Mouse (Mus musculus) frontal cortex, postnatal 36 days (tissue): Measurements from ENCODE around the gene Slc25a26.
"Not testable (repeated sequence)": the region's sequence is repeated elsewhere in the genome, so short reads cannot be mapped to it uniquely, and the experiment has no call there.

Experiments used
- DNase-seq, 2 experiments: peaks; one replicate each; pipeline ENCODE4 v3.0.0; 2022; ENCODE audit warnings: low spot score in 2 of 2

Gene Slc25a26

GRCm38 (mm10) chr6:94553085-94553484 lies 53.0 kb downstream of the Slc25a26 start:
- DNase-seq = no peak

- not testable (repeated sequence) for DNase-seq
Measured at GRCm38 (mm10) chr6:94558603-94559002, 58.5 kb downstream of the Slc25a26 start.

GRCm38 (mm10) chr6:94560896-94561295 lies 60.8 kb downstream of the Slc25a26 start:
- DNase-seq = no peak

- no peak for DNase-seq
Measured at GRCm38 (mm10) chr6:94561346-94561745, 61.2 kb downstream of the Slc25a26 start.

GRCm38 (mm10) chr6:94563203-94563940 lies 63.2 kb downstream of the Slc25a26 start:
- no peak for DNase-seq

GRCm38 (mm10) chr6:94565766-94566165 lies 65.6 kb downstream of the Slc25a26 start:
- no peak for DNase-seq

- DNase-seq = no peak
Measured at GRCm38 (mm10) chr6:94568040-94568439, 67.9 kb downstream of the Slc25a26 start.

- no peak for DNase-seq
Measured at GRCm38 (mm10) chr6:94575526-94576166, 75.5 kb downstream of the Slc25a26 start.

- no peak for DNase-seq
Measured at GRCm38 (mm10) chr6:94577991-94578390, 77.9 kb downstream of the Slc25a26 start.

- DNase-seq = no peak
Measured at GRCm38 (mm10) chr6:94582055-94582454, 81.9 kb downstream of the Slc25a26 start.

GRCm38 (mm10) chr6:94584147-94584695 lies 84.1 kb downstream of the Slc25a26 start:
- peak; percentile 64 to 69 for DNase-seq

GRCm38 (mm10) chr6:94584976-94585375 lies 84.8 kb downstream of the Slc25a26 start:
- DNase-seq = no peak

- DNase-seq = no peak
Measured at GRCm38 (mm10) chr6:94588365-94588764, 88.2 kb downstream of the Slc25a26 start.

GRCm38 (mm10) chr6:94592243-94592642 lies 92.1 kb downstream of the Slc25a26 start:
- DNase-seq = peak in 1 of 2 experiments; percentile 30

- no peak for DNase-seq
Measured at GRCm38 (mm10) chr6:94592710-94593109, 92.6 kb downstream of the Slc25a26 start.

- DNase-seq = no peak
Measured at GRCm38 (mm10) chr6:94594096-94594665, 94.0 kb downstream of the Slc25a26 start.

- no peak for DNase-seq
Measured at GRCm38 (mm10) chr6:94594711-94595110, 94.6 kb downstream of the Slc25a26 start.

GRCm38 (mm10) chr6:94595206-94595605 lies 95.1 kb downstream of the Slc25a26 start:
- DNase-seq = no peak

GRCm38 (mm10) chr6:94596051-94596760 lies 96.1 kb downstream of the Slc25a26 start:
- DNase-seq = no peak

GRCm38 (mm10) chr6:94596761-94597485 lies 96.8 kb downstream of the Slc25a26 start:
- DNase-seq = no peak

- DNase-seq = no peak
Measured at GRCm38 (mm10) chr6:94598421-94598820, 98.3 kb downstream of the Slc25a26 start.
